Mouse (Mus musculus) intestine, postnatal 0 days (tissue): Measurements from ENCODE around the gene Slc8a3. TPM values are rescaled to one million over a fixed set of nuclear protein-coding genes. Genes with fewer than 3 reads are reported as not detected.

Experiments used
- ATAC-seq: fragments of 200-750 bp; cut with Nextera tagmentation; 2 replicates; pipeline ENCODE4 v1.8.0; 2017; ENCODE audit warnings: mild to moderate bottlenecking, moderate TSS enrichment, moderate library complexity
- H3K27ac ChIP-seq: fragments of 300-500 bp; sonication (generic); 2 replicates; pipeline ENCODE4 v1.5.1; 2014; ENCODE audit warnings: mild to moderate bottlenecking, low read depth, low read length, moderate library complexity
- H3K27me3 ChIP-seq: fragments of 300-500 bp; sonication (generic); replicated peaks from 2 replicates; pipeline ENCODE4 v1.6.1; 2014; ENCODE audit warnings: low read length, mixed read lengths; ENCODE audit not compliant: control insufficient read depth, insufficient read depth
- H3K36me3 ChIP-seq: fragments of 300-500 bp; sonication (generic); 2 replicates; pipeline ENCODE4 v1.6.1; 2014; ENCODE audit warnings: mild to moderate bottlenecking, moderate library complexity; ENCODE audit not compliant: control insufficient read depth, insufficient read depth
- H3K4me1 ChIP-seq: fragments of 300-500 bp; sonication (generic); replicated peaks from 2 replicates; pipeline ENCODE4 v1.6.1; 2014; ENCODE audit warnings: antibody characterized with exemption, low read length, mixed read lengths; ENCODE audit not compliant: control insufficient read depth, insufficient read depth
- H3K4me2 ChIP-seq: fragments of 300-500 bp; sonication (generic); replicated peaks from 2 replicates; pipeline ENCODE4 v1.6.1; 2014; ENCODE audit warnings: low read depth, mild to moderate bottlenecking, moderate library complexity
- H3K4me3 ChIP-seq: fragments of 300-500 bp; sonication (generic); 2 replicates; pipeline ENCODE4 v1.5.1; 2014; ENCODE audit warnings: low read depth, low read length
- H3K9ac ChIP-seq: fragments of 300-500 bp; sonication (generic); 2 replicates; pipeline ENCODE4 v1.6.1; 2014; ENCODE audit warnings: mild to moderate bottlenecking, low read depth, low read length
- H3K9me3 ChIP-seq: fragments of 300-500 bp; sonication (generic); 2 replicates; pipeline ENCODE4 v1.6.1; 2016; ENCODE audit warnings: mixed run types; ENCODE audit not compliant: control insufficient read depth
- CTCF ChIP-seq: sonication (generic); IDR thresholded peaks from 2 replicates; pipeline ENCODE4 v1.5.1; 2016; ENCODE audit warnings: low read depth, mild to moderate bottlenecking, control low read depth, antibody characterized with exemption, moderate library complexity
- WGBS: fragments of 180-500 bp; shearing (Covaris S2); extraction: QIAGEN DNeasy Blood & Tissue Kit; methylation state at CpG from one replicate; pipeline ENCODE4 v1.1.7; 2014; 5-methylcytosine and 5-hydroxymethylcytosine counted together
- polyA plus RNA-seq: library from polyadenylated mRNA; unstranded; fragments of >200 nt; fragmentation: Nextera tagmentation; extraction: Ambion mirVana; gene quantifications from 2 replicates; pipeline ENCODE4 v1.2.1, GENCODE M21; 2015

Slc8a3 gene
- polyA plus RNA-seq, 1 experiment from 2014 or later, result 0.30 TPM

DNA sequence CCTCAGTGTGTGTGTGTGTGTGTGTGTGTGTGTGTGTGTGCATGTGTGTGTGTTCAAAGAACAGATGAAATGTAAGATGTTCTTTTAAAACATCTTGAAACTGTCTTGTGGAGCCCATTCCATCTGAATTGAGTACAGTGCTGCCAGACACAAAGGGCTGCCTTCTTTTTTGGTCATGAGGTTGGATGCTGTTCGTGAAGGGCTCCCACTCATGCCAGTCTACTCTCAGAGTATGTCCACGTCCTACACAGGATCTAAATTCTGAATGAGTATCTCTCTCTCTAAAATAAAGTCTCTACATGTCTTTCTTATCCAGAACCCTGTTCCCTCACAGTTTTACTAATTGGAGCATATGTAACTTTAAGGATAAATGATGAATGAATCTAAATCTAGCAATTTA, 124.4 kb downstream of the Slc8a3 start:
- TF ChIP-seq CTCF, result no peak
- H3K27ac ChIP-seq, result no peak overlapping the region
- H3K9ac ChIP-seq, result no peak overlapping the region
- no peaks in the 10 kb centered on the region for H3K36me3 ChIP-seq
- H3K4me3 ChIP-seq, result no peak overlapping the region
- H3K4me2 ChIP-seq, result no peak overlapping the region
- H3K9me3 ChIP-seq, result no peaks in the 10 kb centered on the region
- 51% methylated on average over 2 of the region's 2 CpGs for WGBS
- H3K27me3 ChIP-seq, result no peaks in the 10 kb centered on the region
- ATAC-seq, result no peak
- no peaks in the 10 kb centered on the region for H3K4me1 ChIP-seq

DNA sequence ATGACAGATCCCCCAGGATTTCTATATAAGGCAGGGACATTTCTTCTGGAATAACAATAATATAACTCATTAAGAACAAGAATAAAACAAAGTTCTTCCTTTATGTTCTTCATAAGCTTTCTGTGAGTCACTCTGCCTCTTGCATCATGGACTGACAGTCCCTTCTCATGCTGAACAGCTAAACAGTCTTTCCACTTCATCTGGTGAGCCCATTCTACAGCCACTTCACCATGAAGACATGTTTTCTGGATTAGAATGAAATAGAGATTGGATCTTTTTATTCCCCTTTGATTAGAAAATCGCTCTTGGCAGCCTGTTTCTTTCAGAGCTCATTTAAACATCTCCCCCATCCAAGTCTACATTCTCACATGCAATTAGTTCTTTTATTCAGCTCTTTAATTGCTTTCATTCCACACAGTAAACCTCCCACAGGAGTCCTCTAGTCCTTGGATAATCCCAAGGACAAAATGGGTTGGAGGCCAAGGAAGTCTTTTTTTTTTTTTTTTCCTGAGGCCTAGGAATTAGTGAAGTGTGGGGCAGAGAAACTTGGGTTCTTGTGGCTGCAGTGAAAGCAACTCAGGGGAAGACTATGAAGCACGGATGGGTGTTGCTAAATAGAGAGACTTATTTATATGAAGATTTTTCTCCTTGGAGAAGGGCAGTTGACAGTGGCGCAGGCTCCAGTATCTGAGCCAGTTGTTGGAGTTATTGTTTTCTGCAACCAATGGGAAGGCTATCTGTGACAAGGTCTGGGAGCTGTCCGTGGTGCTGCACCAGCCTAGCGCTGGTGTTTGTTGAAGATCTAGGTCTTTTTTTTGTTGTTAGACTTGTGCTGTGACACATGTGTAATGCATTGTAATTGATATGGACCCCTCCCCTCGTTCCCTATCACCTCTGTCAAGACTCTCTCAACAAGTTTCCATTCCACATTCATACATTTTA, 127.1 kb downstream of the Slc8a3 start:
- no peaks in the 10 kb centered on the region for H3K36me3 ChIP-seq
- no peak overlapping the region for H3K9ac ChIP-seq
- 26% methylated on average over 6 of the region's 6 CpGs for WGBS
- H3K27ac ChIP-seq, result no peak overlapping the region
- TF ChIP-seq CTCF, result no peak
- no peak overlapping the region for H3K4me2 ChIP-seq
- H3K4me3 ChIP-seq, result no peak overlapping the region
- no peaks in the 10 kb centered on the region for H3K27me3 ChIP-seq
- H3K9me3 ChIP-seq, result no peaks in the 10 kb centered on the region
- H3K4me1 ChIP-seq, result no peaks in the 10 kb centered on the region
- ATAC-seq, result no peak

DNA sequence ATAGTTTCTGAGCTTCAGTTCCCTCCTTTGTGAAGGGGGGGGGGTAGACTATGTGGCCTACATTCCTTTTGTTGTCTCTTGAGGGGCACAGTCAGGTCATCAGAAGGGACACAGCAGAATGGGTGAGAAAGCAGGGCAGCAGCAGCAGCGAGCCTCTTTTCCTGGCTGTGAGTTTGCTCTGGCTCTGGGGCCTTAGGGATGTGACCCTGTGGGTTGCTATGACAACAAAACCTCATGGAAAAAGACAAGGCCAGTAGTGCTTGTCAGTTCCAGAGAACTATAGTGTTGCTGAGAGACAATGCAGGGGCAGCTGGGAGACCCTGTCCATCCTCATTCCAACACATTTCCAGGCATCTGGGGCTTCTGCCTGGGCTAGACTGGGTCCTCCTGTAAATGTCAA, 129.8 kb downstream of the Slc8a3 start:
- Histone ChIP-seq H3K27ac (no peak overlapping the region), H3K4me3 (no peak overlapping the region), H3K9me3 (no peaks in the 10 kb centered on the region), H3K9ac (no peak overlapping the region), H3K4me1 (no peaks in the 10 kb centered on the region), H3K4me2 (no peak overlapping the region), H3K27me3 (no peaks in the 10 kb centered on the region), H3K36me3 (no peaks in the 10 kb centered on the region)
- no peak for ATAC-seq
- no peak for TF ChIP-seq CTCF
- 29% methylated on average over 1 of the region's 1 CpGs for WGBS

DNA sequence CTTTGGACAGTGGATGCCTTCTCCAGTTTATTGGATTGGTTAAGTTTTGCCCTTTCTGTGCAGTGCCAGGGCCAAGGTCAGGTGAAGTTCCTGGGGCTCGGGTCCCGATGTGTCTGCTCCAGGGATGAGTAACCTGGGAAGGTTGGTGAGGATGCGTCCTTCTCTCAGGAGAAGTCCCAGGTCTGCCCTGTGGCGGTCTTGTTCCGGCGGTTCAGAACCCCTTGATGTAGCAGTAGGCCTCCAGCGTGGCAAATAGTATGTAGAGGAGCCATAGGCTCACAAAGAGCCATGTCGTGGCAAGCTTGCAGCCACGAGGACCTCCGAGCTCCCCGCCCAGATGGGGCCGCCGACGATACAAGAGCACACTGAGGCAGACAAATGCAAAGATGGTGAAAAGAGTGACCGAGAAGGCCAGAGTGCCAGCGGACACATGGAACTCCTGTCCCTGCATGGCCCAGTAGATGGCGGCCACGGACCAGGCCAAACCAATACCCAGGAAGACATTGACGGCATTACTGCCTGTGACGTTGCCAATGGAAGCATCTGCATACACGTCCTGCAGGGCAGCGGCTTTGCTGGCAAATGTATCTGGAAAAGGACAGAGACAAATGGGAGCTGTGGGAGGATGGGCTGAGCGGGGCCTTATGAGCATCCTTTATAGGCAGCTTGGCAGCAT, 133.6 kb downstream of the Slc8a3 start:
- Histone ChIP-seq H3K36me3 (no peaks in the 10 kb centered on the region), H3K4me1 (no peaks in the 10 kb centered on the region), H3K27ac (no peak overlapping the region), H3K27me3 (no peaks in the 10 kb centered on the region), H3K4me3 (no peak overlapping the region), H3K4me2 (no peak overlapping the region), H3K9ac (no peak overlapping the region), H3K9me3 (no peaks in the 10 kb centered on the region)
- peak; percentile 97 for TF ChIP-seq CTCF
- ATAC-seq, result peak; percentile 49; the same call in 1 of the 2 replicates
- WGBS, result 30% methylated on average over 23 of the region's 23 CpGs

DNA sequence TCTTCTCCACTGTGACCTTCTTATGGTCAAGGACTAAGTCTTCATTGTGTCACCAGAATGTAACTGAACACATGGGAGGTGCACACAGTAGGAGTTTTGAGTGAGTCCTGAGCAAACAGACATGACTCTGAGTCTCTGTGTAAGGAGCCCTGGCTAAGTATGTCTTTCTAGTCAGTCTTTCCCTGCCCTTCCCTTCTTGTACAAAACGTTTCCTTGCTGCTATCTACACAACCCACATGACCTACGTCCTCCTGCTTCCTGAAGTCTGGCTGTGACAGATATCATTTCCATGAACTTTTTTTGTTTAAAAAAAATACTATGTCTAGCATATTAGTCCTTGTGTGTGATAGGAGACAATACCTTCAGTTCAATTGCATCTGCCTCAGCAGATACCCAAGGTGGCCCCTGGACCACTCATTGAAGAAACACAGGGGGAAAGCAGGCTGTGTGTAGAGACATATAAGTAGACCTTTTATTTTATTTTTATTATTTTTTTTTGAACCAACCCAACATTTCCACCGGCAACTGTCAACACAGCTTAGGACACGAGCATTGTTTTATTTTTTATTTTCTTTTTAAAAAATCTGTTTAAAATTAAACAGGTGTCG, 135.4 kb downstream of the Slc8a3 start:
- no peaks in the 10 kb centered on the region for H3K4me1 ChIP-seq
- no peak overlapping the region for H3K9ac ChIP-seq
- H3K36me3 ChIP-seq, result no peaks in the 10 kb centered on the region
- ATAC-seq, result no peak
- no peak overlapping the region for H3K27ac ChIP-seq
- H3K4me2 ChIP-seq, result no peak overlapping the region
- no peak for TF ChIP-seq CTCF
- H3K4me3 ChIP-seq, result no peak overlapping the region
- WGBS, result 56% methylated on average over 5 of the region's 5 CpGs
- no peaks in the 10 kb centered on the region for H3K27me3 ChIP-seq
- no peaks in the 10 kb centered on the region for H3K9me3 ChIP-seq

DNA sequence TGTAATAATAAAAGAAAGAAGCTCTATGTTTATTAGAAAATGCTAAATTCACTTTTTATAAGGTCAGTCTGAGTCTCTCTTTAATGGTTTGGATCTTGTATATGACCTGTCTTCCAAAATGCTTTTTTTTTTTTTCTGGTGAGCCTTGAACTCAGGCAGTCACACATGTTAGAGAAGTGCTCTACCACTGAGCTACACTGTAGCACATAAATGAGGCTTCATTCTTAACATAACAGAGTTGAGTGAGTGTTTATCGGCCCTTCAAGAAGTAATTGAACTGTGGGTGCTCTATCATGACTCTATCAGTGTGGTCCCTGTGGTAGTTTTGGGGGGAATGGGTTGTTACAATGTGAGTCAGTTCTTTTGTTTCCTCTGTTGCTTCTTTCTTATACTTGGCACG, 139.0 kb downstream of the Slc8a3 start:
- H3K4me1 ChIP-seq, result no peaks in the 10 kb centered on the region
- H3K27ac ChIP-seq, result no peak overlapping the region
- H3K4me3 ChIP-seq, result no peak overlapping the region
- no peaks in the 10 kb centered on the region for H3K9me3 ChIP-seq
- no peaks in the 10 kb centered on the region for H3K27me3 ChIP-seq
- TF ChIP-seq CTCF, result no peak
- no peaks in the 10 kb centered on the region for H3K36me3 ChIP-seq
- H3K9ac ChIP-seq, result no peak overlapping the region
- no peak for ATAC-seq
- 85% methylated on average over 2 of the region's 2 CpGs for WGBS
- H3K4me2 ChIP-seq, result no peak overlapping the region
